23 mouse cellular contexts compared by ENCODE assay signal in genomic region chr11:68226654-68227057, GRCm38 (mm10).
DNase-seq lines count a peak whose midpoint lies in the region; ATAC-seq lines count a peak whose summit lies in the region.
"Had no signal": no experiment of that assay in that cellular context is flagged by ENCODE, and none has a peak within 500 bp of the region (broad histone marks: within the 10 kb centered on the region; RNA-seq: fewer than 3 reads in every experiment).

No protein-coding gene starts in this region.

- H3K27ac ChIP-seq in midbrain, embryonic 10.5 days (replicated peaks) = peak overlapping the region; percentile 82
- H3K27ac ChIP-seq in midbrain, embryonic 16.5 days (ENCODE audit: low read length) = no peak overlapping the region
- peak overlapping the region; percentile 55; the same call in 1 of the 2 replicates for H3K27ac ChIP-seq in hindbrain, embryonic 12.5 days
- H3K27ac ChIP-seq in liver, embryonic 11.5 days (ENCODE audit: low read depth, low read length) = no peak overlapping the region
- H3K27ac ChIP-seq: forebrain, embryonic 12.5 days; heart, adult 2 months; layer of hippocampus, adult 2 months; limb, embryonic 13.5 days; liver, embryonic 15.5 days; macrophage; neural tube, embryonic 12.5 days had no signal

- no peak for ATAC-seq in midbrain, embryonic 16.5 days
- 0 out of 2 replicates have a peak, but pooled peaks have one; percentile 30 for ATAC-seq in hindbrain, embryonic 12.5 days (ENCODE audit: low FRiP score)
- ATAC-seq in liver, embryonic 11.5 days (replicated peaks; ENCODE audit: low FRiP score) = no peak

- DNase-seq in midbrain, embryonic 10.5 days (ENCODE audit: low spot score) = peak; percentile 59
- DNase-seq in embryo, embryonic 10 days (ENCODE audit: low spot score) = peak; percentile 51
- peak; percentile 62 for DNase-seq in retina, embryonic 14.5 days (ENCODE audit: low spot score)
- no peak for DNase-seq in liver, embryonic 11.5 days (ENCODE audit: low spot score)
- no peak for DNase-seq in ovary, adult 18-20 months (ENCODE audit: low spot score)
- DNase-seq: adrenal gland, postnatal 36 days; cerebellum, adult 9-10 months; gastrocnemius, postnatal 10 days; heart, adult 2 months; heart, postnatal 36 days; kidney, adult 8-10 months; kidney, postnatal 14 days; right cerebral cortex, postnatal 25 days; thymus, adult 18-20 months; thymus, postnatal 4 days had no signal

- H3K9me3 ChIP-seq in midbrain, embryonic 10.5 days (replicated peaks) = 0 out of 2 replicates have a peak, but pooled peaks cover 2% of the 10 kb centered on the region
- H3K9me3 ChIP-seq in midbrain, embryonic 16.5 days (replicated peaks; ENCODE audit: control insufficient read depth, low read length, poor library complexity, severe bottlenecking) = no peaks in the 10 kb centered on the region
- no peaks in the 10 kb centered on the region for H3K9me3 ChIP-seq in hindbrain, embryonic 12.5 days (replicated peaks)
- H3K9me3 ChIP-seq in liver, embryonic 11.5 days (ENCODE audit: control insufficient read depth, low read length) = no peaks in the 10 kb centered on the region
- H3K9me3 ChIP-seq: forebrain, embryonic 12.5 days; limb, embryonic 13.5 days; liver, embryonic 15.5 days; neural tube, embryonic 12.5 days had no signal

- peaks cover 77% of the 10 kb centered on the region for H3K27me3 ChIP-seq in midbrain, embryonic 10.5 days (ENCODE audit: low read depth, poor library complexity, severe bottlenecking)
- no peaks in the 10 kb centered on the region; the same call in 1 of the 2 replicates for H3K27me3 ChIP-seq in midbrain, embryonic 16.5 days (ENCODE audit: control insufficient read depth, insufficient read depth, low read depth, low read length)
- H3K27me3 ChIP-seq in hindbrain, embryonic 12.5 days = peaks cover 27% of the 10 kb centered on the region
- no peaks in the 10 kb centered on the region for H3K27me3 ChIP-seq in liver, embryonic 11.5 days (replicated peaks; ENCODE audit: control insufficient read depth, insufficient read depth, low read length)
- H3K27me3 ChIP-seq: liver, embryonic 15.5 days had no signal

- H3K4me3 ChIP-seq in midbrain, embryonic 10.5 days = peak overlapping the region; percentile 14
- H3K4me3 ChIP-seq in midbrain, embryonic 16.5 days (ENCODE audit: low read depth, low read length) = no peak overlapping the region
- H3K4me3 ChIP-seq in hindbrain, embryonic 12.5 days = no peak overlapping the region
- no peak overlapping the region for H3K4me3 ChIP-seq in liver, embryonic 11.5 days (ENCODE audit: low read depth, low read length)
- H3K4me3 ChIP-seq: forebrain, embryonic 12.5 days; heart, adult 2 months; layer of hippocampus, adult 2 months; limb, embryonic 13.5 days; liver, embryonic 15.5 days; neural tube, embryonic 12.5 days had no signal

- WGBS in midbrain, embryonic 10.5 days = 29% methylated on average over 5 of the region's 5 CpGs
- WGBS in midbrain, embryonic 16.5 days = 20% methylated on average over 5 of the region's 5 CpGs
- WGBS in hindbrain, embryonic 12.5 days = 22% methylated on average over 5 of the region's 5 CpGs
- WGBS in liver, embryonic 11.5 days = 73% methylated on average over 5 of the region's 5 CpGs

- peaks cover 55% of the 10 kb centered on the region for H3K36me3 ChIP-seq in midbrain, embryonic 10.5 days
- H3K36me3 ChIP-seq in midbrain, embryonic 16.5 days (ENCODE audit: control insufficient read depth, insufficient read depth, low read length) = no peaks in the 10 kb centered on the region
- H3K36me3 ChIP-seq in hindbrain, embryonic 12.5 days = no peaks in the 10 kb centered on the region
- H3K36me3 ChIP-seq in liver, embryonic 11.5 days (ENCODE audit: control insufficient read depth, insufficient read depth, low read length) = no peaks in the 10 kb centered on the region
- H3K36me3 ChIP-seq: forebrain, embryonic 12.5 days; limb, embryonic 13.5 days; liver, embryonic 15.5 days had no signal

- no peak overlapping the region for H3K9ac ChIP-seq in midbrain, embryonic 16.5 days (ENCODE audit: low read depth, low read length)
- no peak overlapping the region for H3K9ac ChIP-seq in hindbrain, embryonic 12.5 days
- H3K9ac ChIP-seq in liver, embryonic 11.5 days (ENCODE audit: low read depth, low read length) = no peak overlapping the region
- H3K9ac ChIP-seq: forebrain, embryonic 12.5 days; limb, embryonic 13.5 days; liver, embryonic 15.5 days; neural tube, embryonic 12.5 days had no signal

- no peak overlapping the region for H3K4me2 ChIP-seq in midbrain, embryonic 16.5 days (ENCODE audit: low read length)
- H3K4me2 ChIP-seq in hindbrain, embryonic 12.5 days (replicated peaks) = no peak overlapping the region
- no peak overlapping the region for H3K4me2 ChIP-seq in liver, embryonic 11.5 days
- H3K4me2 ChIP-seq: forebrain, embryonic 12.5 days; limb, embryonic 13.5 days; liver, embryonic 15.5 days; neural tube, embryonic 12.5 days had no signal

- peaks cover 67% of the 10 kb centered on the region for H3K4me1 ChIP-seq in midbrain, embryonic 10.5 days
- no peaks in the 10 kb centered on the region; the same call in 1 of the 2 replicates for H3K4me1 ChIP-seq in midbrain, embryonic 16.5 days (ENCODE audit: control insufficient read depth, insufficient read depth, low read length)
- peaks cover 34% of the 10 kb centered on the region for H3K4me1 ChIP-seq in hindbrain, embryonic 12.5 days
- H3K4me1 ChIP-seq in liver, embryonic 11.5 days (replicated peaks; ENCODE audit: control insufficient read depth, insufficient read depth, low read length) = no peaks in the 10 kb centered on the region
- H3K4me1 ChIP-seq: liver, embryonic 15.5 days had no signal

Comparison
In these comparisons a context has a peak if more than half of its experiments do, and no peak if none do; other contexts are left out.
1. H3K27ac ChIP-seq: peak in midbrain, embryonic 10.5 days (single experiment) and hindbrain, embryonic 12.5 days (single experiment); none in midbrain, embryonic 16.5 days (single experiment) and liver, embryonic 11.5 days (single experiment).
2. DNase-seq: peak in midbrain, embryonic 10.5 days (single experiment), embryo, embryonic 10 days (single experiment) and retina, embryonic 14.5 days (single experiment); none in liver, embryonic 11.5 days (single experiment) and ovary, adult 18-20 months (single experiment).